ENCODE assay signal across 10 mouse cellular contexts in the genomic region with DNA sequence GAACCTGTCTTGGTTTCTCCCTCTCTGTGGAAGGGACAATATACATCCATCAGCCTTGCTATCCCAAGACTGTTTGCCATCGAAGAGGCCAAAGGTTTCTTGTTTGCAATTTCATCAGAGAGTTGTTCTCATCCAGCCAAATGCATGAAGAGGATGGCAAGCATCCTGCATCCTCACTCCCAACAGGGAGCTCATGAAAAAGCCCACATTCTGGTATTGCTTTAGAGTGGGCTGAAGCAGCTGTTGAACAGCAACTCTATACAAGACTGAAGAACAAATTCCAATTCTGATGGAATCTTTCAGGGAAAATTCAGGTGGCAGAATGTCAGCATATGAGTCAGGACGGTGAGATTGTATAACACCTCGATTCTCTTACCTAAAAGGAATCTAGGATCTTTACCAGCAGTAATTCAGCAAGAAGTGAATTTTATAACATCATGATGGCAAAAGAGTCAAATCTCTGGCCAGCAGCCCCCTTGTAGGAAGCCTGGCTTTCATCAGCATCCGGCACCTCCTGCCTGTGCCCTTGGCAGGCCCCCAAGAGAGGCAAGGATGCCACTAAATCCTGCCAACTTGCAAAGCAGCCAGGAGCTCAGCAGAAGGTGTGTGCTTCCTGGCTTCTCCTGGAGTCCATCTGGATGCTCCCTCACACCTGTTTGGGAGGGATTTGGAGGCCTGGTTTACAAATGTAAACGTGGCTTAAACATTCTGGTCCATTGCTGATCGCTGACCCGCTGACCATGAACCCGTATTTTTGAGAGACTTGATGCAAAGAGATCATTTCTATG.
DNase-seq lines count a peak whose midpoint lies in the region; ATAC-seq and TF ChIP-seq lines count a peak whose summit lies in the region.
"Had no signal": no experiment of that assay in that cellular context is flagged by ENCODE, and none has a peak within 500 bp of the region (broad histone marks: within the 10 kb centered on the region; RNA-seq: fewer than 3 reads in every experiment).

No protein-coding gene starts in this region.

- ATAC-seq in cerebellum, adult (ENCODE audit: insufficient number of reproducible peaks, low FRiP score, low TSS enrichment): peak; percentile 92
- ATAC-seq: midbrain, embryonic 16.5 days had no signal

- WGBS in lung, adult 2 months: 72% methylated on average over 8 of the region's 8 CpGs

- intact Hi-C loops in left cerebral cortex, postnatal 10 days (cut with DNase I): no loop called here

- no peak overlapping the region for H3K4me3 ChIP-seq in lung, adult 2 months (replicated peaks; ENCODE audit: extremely low read depth, low read depth, low read length)
- H3K4me3 ChIP-seq: limb, embryonic 13.5 days had no signal

- peak; percentile 99 for DNase-seq in brain, adult 2 months (ENCODE audit: low read depth, low spot score)
- DNase-seq in layer of hippocampus, adult 11-12 months (ENCODE audit: low spot score): peak; percentile 60
- peak; percentile 2 to 20 for DNase-seq in left cerebral cortex, postnatal 10 days (ENCODE audit: extremely low spot score in 1 of 2, low spot score in 2 of 2)
- no peak for DNase-seq in urinary bladder, postnatal 10 days (ENCODE audit: low spot score)
- DNase-seq in urinary bladder, adult 18-20 months (ENCODE audit: low spot score in 2 of 2): no peak
- DNase-seq in lung, adult 2 months: no peak
- DNase-seq: kidney, adult 11 months had no signal

- TF ChIP-seq CTCF in lung, adult 2 months (IDR thresholded peaks at IDR 0.05; ENCODE audit: insufficient read depth, low read length): no peak

- no peaks in the 10 kb centered on the region for H3K4me1 ChIP-seq in lung, adult 2 months (ENCODE audit: control insufficient read depth, insufficient read depth, low read length)
- H3K4me1 ChIP-seq: limb, embryonic 13.5 days had no signal

- TF ChIP-seq POLR2A in lung, adult 2 months (IDR thresholded peaks at IDR 0.05; ENCODE audit: borderline replicate concordance, extremely low read depth, low read depth, low read length): no peak

Comparison
In these comparisons a context has a peak if more than half of its experiments do, and no peak if none do; other contexts are left out.
1. DNase-seq: peak in brain, adult 2 months (single experiment), layer of hippocampus, adult 11-12 months (single experiment) and left cerebral cortex, postnatal 10 days (2 of 2); none in urinary bladder, postnatal 10 days (single experiment), urinary bladder, adult 18-20 months (0 of 2) and lung, adult 2 months (single experiment).